Mouse (Mus musculus): ENCODE data around the gene Gm29776.
A peak's percentile ranks its signal among the peaks of the same experiment; 100 is the strongest.

Gm29776 gene

DNA sequence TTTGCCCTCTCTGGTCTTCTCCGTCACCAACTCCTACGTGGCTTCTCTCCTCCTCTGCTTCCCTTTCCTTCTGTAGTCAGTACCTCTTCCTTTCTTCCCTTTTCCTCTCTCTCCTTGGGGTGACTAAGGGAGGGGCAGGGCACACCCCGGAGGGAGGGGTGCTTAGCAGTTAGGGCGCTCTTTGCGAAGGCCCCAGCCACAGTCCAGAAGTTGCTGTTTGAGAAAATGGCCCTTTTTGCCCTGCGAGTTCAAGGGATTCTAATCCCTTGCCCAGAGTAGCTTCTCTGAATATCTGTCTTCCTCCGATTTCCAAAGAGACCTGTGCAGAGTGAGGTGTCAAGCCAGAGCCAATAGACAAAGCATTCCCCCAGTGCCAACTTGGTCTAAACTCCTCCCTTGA lies 13.4 kb upstream of the Gm29776 start, which contains the start of gene Cebpe:
Gene Cebpe (minus strand): TSS at position 101 of the 400 bp plus-strand sequence.
- DNase-seq (ENCODE audit: low read depth, low spot score) = no peak

DNA sequence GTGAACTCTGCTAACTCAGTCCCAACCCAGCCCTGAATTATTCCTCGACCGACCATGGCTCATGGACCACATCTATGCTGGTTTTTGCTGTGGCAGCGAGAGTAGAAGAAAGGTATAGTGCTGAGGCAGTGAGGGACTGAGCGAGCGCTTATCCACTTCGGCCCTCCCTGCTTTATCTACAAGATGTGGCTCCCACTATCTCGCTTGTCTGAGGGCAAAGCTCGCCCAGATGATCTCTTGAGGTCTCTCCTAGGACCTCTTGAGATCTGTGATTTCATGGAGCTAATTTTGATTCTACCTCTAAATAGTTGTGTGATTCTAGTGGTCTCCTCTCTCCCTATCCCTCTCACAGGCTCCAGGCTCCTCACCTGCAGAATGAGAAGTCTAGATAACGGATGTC lies 10.4 kb upstream of the Gm29776 start:
- DNase-seq (ENCODE audit: low read depth, low spot score) = no peak

DNA sequence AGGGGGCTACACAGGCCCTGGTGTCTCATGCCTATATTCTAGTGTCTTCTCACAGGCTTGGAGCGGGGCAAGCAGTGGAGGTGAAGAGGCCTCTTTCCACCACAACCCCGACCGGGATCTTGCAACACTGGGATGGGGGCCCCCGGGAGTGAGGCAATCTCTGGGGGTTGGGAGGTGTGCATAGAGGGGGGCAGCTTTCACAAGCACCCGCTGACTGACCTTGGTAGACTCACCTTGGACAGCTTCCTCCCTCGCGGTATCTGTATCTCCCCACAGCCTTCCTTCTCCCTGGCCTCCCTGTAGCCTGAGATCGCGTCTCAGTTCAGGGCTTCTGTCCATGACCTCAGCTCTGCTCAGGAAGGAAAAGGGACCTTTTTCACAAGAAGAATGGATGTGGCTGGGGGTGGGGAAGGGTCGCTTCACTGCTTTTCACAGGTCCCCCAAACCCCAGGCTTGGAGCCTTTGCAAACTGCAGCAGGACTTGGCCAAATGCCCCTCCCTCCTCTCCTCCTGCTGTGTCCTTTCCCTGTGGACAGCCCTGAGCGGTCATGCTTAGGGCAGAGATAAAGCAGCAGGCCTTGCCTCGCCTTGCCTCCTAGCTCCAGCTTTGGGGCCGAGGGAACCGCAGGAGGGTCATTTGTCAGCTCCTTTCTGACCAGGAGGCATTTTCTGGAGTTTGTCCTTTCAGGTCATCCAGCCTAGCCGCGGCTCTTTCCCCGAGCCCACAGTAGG lies 8.1 kb upstream of the Gm29776 start:
- no peak for DNase-seq (ENCODE audit: low read depth, low spot score)

DNA sequence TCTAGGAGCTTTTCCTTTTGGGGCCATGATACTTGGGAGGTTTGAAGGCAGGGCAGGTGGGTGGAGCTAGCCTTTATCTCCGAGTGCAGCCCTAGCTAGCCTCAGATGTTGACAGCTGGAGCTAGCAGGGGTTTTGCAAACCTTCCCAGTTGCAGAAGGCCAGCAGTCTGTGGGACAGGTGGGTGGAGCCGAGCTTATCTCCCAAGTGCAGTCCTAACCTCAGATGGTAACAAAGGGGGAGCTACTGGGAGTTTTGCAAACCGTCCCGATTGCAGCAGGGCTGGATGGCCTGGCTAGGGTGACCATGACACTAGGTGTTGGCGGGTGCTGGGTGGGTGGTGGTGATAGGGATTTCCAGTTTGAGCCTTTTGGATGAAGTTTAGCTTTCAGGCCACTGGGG lies 7.2 kb upstream of the Gm29776 start:
- DNase-seq (ENCODE audit: low read depth, low spot score) = no peak

DNA sequence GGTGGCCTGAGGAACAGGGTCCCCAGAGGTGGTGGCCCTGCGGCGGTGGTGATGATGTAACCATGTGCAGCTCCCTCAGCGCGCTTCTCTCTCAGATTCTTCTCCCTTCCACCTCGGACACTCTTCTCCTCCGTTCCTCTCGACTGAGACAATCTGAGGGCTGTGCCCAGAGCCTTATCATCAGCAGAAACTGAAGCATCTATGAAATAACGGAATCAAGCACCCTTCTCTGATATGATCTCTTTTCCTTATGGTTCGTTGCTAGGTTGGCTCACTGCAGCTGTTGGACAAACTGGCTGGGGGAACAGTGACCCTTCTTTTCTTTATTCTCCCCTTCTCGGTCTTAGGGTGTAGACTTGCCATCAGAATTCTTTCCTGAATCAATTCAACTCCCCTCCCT lies 4.6 kb upstream of the Gm29776 start:
- DNase-seq (ENCODE audit: low read depth, low spot score) = no peak

DNA sequence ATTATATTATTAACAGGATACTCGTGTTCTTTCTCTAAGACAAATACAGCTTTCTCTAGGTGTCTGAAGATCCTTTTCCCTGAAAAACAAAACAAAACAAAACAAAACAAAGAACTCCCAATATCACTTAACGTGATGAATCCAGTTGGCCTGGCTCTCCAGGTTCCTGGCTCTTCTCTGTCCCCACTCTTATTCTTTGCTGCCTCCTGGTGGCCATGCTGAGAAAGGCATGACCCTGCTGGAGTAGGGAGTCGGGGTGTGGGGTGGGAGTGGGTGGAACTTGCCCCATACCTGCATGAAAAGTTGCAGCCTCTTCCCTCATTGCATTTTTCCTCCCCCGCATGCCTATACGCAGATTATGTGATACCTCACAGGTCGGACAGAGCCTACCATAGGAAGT lies 2.7 kb upstream of the Gm29776 start:
- peak; percentile 82 for DNase-seq (ENCODE audit: low read depth, low spot score)

DNA sequence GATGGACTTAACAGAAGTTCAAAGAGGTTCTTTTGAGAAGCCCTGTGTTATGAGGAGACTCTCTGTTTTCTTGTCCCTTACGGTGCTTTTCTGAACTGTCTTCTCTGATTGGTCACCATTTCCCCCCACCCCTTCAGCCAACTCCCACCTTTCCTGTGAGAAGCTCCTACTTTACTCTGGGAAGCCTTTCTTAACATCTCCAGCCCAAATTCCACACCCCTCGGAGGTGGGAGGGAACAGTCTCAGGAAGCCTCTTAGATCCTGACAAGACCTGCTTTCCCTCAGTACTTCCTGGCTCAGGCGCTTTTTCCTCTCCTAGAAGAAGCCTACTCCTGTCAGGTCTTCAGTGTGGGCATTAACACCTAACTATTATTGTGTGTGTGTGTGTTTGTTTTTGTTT lies 953 bp upstream of the Gm29776 start:
- DNase-seq (ENCODE audit: low read depth, low spot score) = no peak

DNA sequence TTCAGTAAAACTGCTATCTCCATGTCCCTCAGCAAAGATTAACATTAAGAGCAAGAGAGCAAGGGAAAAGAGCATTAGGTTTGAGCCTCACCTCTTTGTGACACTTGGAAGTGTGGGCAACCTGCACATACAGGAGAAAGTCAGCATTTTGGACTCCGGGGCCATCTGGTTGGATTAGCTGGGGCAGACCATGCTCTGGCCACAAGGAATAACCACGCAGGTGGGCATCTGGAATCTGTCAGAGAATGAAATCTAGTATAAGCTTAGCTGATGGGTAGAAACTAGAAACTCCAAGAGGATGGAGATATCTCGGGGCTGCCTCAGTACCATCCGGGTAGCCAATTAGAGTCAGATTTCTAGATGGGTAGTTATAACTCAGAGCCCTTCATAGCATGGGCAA lies 1.9 kb downstream of the Gm29776 start:
- no peak for DNase-seq (ENCODE audit: low read depth, low spot score)

DNA sequence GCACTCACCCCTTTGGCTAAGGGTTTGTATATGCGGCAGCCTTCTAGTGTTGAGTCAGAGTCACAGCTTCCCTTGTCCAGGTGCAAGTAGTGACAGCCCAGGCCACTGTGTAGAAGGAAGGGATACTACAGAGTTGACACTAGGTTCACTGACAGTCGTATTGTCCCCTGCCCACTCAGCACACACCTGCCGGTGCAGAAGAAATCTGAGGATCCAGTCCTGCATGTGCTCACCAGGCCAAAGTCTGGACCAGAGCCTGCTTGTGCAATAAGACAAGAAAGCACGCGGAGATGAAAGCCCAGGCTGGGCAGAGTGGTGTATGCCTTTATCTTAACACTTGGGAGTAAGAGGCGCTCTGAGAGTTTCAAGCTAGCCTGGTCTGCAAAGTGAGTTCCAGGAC lies 3.6 kb downstream of the Gm29776 start:
- no peak for DNase-seq (ENCODE audit: low read depth, low spot score)

DNA sequence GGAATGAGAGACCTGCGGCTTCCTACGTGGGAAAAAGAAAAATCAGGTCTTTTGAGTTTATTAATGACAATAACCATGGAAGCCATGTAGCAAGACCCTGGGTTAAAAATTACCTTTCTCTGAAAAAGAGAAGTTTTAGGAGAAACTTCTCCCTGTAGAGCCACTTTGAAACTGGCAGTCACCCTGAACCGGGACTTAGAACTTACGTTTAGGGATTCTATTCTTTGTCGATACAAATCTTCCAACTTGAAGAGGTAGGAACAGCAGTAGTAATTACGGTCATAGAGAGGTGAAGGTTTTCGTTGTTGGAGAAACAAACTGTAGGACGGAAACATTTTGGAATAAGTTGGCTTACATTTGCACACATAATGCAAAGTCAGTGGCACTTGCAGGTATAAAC lies 11.4 kb downstream of the Gm29776 start:
- peak; percentile 12 for DNase-seq (ENCODE audit: low read depth, low spot score)

DNA sequence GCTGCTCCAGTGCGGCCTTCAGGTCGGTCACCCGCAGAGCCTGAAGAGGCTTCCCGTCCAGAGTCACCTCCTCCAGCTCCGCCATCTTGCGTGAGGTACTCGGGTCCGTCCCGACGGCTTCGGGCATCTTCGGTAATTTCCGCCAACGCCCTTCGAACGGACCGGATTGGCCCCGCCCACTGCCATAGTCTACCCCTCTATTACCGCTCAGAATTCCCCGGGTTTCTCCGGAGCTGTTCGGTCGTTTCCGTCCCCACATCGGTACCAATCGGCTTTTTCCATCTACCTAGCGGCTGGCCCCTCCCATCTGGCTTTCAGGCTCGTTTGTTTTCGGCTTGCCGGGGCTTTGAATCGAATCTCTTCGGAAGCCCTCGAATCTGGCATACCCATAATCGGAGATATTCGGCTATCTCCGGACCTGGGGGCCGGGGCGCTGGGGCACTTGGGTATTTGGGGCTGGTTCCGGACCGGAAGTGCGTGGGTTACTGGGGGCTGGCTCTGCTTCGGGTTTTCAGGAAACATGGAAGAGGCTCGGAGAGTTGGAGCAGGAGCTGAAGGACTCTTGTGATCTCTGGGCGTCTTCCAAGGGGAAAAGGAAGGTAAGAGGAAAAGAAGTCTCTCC lies 12.0 kb downstream of the Gm29776 start, which contains the start of gene Acin1:
Gene Acin1 (minus strand): TSS at position 410 of the 622 bp plus-strand sequence.
- peak; percentile 99 for DNase-seq (ENCODE audit: low read depth, low spot score)

DNA sequence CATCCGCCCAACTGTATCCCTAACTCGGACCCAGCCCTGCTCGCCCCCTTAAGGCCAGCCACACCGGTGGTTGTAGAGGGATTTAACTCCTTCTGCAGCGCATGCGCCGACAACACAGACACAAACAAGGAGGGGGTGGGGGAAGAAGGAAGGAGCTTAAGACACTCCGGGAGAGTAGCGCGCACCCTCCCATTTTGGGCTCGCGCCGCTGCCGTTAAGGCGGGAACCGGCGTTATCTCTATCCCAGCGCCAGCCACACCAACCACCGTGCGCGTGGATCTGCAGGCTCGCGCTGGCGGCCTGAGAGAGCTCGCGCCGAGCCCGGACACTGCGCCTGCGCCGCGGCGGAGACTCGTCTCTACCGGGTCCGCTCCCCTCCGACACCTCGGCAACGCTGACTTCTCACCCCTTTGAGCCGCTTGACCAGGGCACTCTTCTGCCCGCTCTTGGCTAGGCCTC lies 12.5 kb downstream of the Gm29776 start, which contains the start of gene 1700123O20Rik:
Gene 1700123O20Rik (plus strand): TSS at position 154 of the 459 bp plus-strand sequence.
- peak; percentile 93 for DNase-seq (ENCODE audit: low read depth, low spot score)

DNA sequence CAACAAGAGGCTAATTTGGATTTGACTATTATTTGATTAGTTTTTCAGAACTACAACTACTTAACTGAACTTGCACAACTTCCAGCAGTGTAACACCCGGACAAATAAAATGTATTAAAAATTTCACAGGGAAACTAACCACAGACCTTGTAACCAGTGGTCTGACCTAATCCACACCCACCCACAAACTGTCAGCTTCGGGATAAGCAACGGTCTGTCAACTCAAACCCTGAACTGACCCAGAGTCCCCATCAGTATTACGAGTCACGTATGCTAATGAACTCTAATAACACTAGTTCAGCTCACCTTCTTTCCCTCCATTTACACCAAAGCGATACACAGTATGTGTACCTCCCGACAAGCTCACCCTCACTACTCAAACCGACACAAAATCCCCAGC lies 13.2 kb downstream of the Gm29776 start:
- no peak for DNase-seq (ENCODE audit: low read depth, low spot score)

DNA sequence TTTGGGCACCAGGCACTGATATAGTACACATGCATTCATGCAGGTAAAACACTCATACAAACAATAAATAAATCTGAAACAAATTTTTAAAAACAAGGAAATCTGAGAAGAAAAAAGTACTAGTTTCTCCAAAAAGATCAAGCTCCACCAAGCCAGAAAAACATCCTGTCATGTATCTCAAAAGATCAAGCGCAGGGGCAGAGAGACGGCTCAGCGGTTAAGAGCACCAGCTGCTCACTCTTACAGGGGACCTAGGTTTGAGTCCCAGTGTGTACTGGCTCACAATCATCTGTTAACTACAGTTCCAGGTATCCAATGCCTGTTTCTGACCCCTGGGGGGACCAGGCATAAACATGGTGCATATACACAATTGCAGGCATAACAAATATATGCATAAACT lies 16.2 kb downstream of the Gm29776 start:
- DNase-seq (ENCODE audit: low read depth, low spot score) = no peak

DNA sequence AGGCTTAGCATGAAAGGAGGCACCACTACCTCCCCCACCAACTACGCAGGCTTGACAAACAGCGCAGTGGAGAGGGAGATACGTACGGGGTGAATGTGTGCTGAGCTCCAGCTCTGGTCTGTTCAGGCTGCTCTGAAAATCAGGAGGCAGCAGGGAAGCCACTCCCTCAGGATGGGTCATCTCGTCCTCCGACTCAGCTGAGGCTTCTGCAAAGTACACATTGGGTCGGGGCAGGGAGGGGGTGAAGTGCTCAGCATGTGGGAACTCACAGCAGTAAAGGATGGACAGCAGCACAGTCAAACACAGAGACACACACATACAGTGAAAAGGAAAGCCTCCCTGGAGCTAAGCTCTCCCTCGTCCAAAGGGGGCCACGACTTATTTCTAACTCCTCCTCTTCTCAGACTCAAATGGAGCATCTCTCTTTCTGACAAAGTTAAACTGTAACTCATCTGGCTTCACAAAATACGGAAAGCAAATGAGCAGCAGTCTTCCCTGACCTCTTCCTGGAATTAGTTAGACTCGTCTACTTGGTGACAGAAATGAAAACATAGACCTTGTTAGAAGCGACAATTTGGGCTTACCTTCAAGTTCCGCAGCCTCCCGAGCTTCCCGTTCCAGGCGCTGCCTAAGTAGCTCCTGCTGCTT lies 19.9 kb downstream of the Gm29776 start:
- DNase-seq (ENCODE audit: low read depth, low spot score) = no peak

DNA sequence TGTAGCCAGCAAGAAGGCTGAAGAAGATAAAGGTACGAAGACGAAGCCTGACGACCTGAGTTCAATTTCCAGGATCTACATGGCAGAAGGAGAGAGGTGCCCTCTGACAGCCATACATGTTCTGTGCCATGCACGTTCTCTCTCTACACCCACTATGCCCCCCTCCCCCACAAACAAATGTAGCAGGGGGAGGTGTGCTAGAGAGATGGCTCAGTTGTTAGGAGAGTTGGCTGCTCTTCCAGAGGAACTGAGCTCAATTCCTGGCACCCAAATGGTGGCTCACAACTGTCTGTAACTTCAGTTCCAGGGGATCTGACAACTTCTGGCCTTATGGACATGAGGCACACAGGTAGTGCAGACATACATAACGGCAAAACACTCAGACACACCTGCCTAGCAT lies 22.3 kb downstream of the Gm29776 start:
- peak; percentile 32 for DNase-seq (ENCODE audit: low read depth, low spot score)

DNA sequence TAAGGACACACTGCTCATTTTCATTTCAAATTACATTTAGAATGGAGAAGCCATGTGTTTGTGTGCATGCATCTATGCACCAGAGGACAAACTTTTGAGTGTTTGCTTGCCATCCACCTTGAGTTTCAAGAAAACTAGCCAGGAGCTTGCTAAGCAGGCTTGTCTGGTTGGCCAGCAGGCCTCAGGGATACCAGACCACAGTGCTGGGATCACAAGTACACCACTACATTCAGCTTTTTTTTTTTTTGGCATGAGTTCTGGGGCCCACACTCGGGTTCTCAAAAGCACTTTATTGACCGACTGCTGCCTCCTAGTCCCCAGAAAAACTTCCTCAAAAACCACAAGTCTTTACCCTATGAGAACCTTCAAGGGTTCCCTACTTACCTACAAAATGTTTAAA lies 24.3 kb downstream of the Gm29776 start:
- no peak for DNase-seq (ENCODE audit: low read depth, low spot score)

DNA sequence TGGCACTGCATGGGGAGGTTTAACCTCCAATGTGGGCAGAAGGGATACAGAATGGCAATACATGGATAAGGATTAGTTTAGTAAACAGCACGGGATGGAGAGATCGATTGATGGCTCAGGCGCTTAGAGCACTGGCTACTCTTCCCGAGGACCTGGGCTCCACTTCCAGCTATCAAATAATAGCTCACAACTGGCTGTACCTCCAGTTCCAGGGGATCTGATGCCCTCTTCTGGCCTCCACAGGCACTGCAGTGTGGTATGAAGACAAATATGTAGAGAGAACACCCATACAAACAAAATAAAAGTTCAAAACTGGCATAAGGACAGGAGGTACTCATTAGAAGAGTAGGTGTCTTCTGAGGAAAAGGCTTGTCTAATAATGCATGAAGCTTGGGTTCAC lies 29.3 kb downstream of the Gm29776 start:
- DNase-seq (ENCODE audit: low read depth, low spot score) = peak; percentile 52

DNA sequence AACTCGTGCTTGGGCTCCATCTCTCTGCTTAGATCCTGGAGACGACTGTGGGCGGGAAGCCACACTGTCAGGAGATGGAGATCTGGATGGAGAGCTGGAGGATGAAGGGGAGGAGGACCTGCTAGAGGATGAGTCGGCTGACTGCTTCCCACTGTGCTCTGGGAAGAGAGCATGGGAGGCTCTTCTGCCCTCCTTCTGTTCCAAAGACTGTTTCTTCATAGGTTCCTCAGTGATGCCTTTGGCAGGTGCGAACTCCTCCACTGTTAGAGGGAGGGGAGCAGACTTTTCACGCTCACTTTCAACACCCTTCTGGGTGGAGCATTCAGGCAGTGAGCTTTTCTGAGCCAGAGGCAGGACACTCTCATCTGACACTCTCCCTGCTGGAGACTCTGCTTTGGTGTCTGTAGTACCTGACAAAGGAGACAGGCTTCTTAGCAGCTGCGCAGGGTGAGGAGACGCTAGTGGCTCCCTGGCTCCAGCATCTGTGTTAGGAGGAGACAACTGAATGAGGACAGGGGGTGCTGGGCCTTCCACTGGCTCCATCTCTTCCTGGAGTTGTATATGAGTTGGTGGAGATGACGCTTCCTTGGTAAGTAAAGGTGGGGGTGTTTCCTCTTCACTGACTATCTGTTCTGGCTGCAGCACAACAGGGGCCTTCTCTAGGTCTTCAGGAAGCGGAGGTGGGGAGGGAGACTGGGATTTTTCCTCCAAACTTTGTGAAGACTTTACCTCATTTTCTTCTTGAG lies 34.0 kb downstream of the Gm29776 start:
- DNase-seq (ENCODE audit: low read depth, low spot score) = peak; percentile 91

DNA sequence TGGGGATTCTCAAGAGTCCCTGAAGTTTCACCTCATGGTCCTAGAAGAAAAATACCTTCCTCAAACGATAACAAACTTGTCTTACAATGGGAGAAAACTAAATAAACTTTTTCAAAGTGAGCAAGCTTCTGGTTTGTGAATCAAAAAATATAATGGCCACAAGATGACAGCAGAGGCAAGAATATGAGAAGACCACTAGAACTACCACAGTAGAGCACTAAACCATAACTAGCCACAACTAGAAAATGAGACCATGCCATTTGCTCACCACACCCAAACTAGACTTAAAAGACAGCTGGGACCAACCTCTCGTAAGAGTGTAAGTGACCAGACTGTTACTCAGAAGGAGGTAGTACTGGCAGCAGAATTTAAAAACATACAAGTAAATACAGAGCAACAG lies 38.6 kb downstream of the Gm29776 start:
- peak; percentile 49 for DNase-seq (ENCODE audit: low read depth, low spot score)

DNA sequence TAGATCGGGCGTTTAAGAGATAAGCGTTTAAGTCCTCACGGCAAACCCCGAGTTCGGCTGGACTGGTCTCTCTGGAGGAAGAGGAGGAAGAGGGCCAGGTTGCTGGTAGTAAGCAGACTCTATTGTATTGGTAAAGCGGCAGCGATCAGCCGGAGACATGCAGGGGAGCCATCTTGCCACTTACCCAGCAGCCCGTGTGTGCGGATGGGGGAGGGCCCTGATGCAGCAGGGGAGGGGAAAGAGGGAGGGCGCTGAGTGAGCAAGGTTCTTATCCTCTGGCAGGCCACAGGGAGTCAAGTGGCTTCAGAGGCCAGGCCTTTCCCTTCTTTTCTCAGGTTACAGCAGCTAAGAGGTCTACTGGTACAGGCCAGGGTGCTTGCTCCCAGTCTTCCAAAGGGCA lies 45.1 kb downstream of the Gm29776 start:
- peak; percentile 96 for DNase-seq (ENCODE audit: low read depth, low spot score)

DNA sequence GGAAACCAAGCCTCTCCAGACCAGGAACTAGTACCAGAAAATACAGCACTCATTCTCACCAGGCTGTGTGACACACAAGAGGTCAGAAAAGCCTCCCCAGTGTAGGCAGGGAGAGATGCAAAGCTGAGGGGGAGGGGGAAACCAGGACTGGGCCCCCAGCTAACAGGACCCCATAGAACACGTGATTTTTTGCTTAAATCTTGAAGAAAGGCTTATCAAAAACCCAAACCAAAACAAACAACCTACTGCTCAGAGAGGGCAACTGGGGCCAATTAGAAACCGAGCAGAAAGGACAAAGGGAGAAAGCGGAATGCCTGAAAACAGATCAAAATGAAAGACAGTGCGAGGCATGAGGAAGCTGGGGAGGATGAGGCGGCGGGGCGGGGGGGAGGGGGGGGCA lies 45.8 kb downstream of the Gm29776 start:
- DNase-seq (ENCODE audit: low read depth, low spot score) = no peak

Measured in brain, adult 2 months (tissue).